8 mouse cellular contexts compared by ENCODE assay signal in the genomic region with DNA sequence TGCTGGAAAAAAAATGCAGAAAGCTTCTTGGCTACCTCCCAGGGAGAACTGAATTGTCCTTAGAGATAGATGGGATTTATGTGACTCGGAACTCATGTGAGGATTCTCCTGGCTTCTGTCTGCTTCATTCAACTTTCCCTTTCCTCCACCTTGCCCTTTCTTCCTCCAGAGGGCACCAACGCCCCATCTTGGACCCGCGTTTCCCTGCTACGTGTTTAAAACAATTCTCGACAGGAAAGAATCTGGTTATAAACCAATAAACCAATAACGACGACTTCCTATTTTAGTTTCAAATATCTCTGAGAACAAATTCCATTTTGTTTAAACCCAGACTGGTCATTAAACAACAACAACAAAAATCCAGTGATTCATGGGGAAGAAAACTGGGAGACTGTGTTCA.
DNase-seq lines count a peak whose midpoint lies in the region; ATAC-seq and TF ChIP-seq lines count a peak whose summit lies in the region.

No protein-coding gene starts in this region.

- no peaks in the 10 kb centered on the region for H3K4me1 ChIP-seq in liver, embryonic 12.5 days
- H3K4me1 ChIP-seq in limb, embryonic 10.5 days: peaks cover 9% of the 10 kb centered on the region

- intact Hi-C loops in gastrocnemius, postnatal 36 days (cut with DNase I): no loop called here

- no peak overlapping the region for H3K27ac ChIP-seq in liver, embryonic 12.5 days
- H3K27ac ChIP-seq in limb, embryonic 10.5 days: no peak overlapping the region

- H3ac ChIP-seq in myocyte (ENCODE audit: control insufficient read depth, insufficient read length): no peak overlapping the region

- no peaks in the 10 kb centered on the region for H3K36me3 ChIP-seq in liver, embryonic 12.5 days
- no peaks in the 10 kb centered on the region for H3K36me3 ChIP-seq in limb, embryonic 10.5 days
- H3K36me3 ChIP-seq in myocyte (ENCODE audit: control insufficient read depth, insufficient read depth): no peaks in the 10 kb centered on the region

- no peaks in the 10 kb centered on the region for H3K79me2 ChIP-seq in myocyte (ENCODE audit: control insufficient read depth, insufficient read depth)

- H3K27me3 ChIP-seq in liver, embryonic 12.5 days (replicated peaks): no peaks in the 10 kb centered on the region
- H3K27me3 ChIP-seq in limb, embryonic 10.5 days (ENCODE audit: low read depth, poor library complexity, severe bottlenecking): 0 out of 2 replicates have a peak, but pooled peaks cover 5% of the 10 kb centered on the region
- H3K27me3 ChIP-seq in myocyte (ENCODE audit: control insufficient read depth, insufficient read depth, insufficient read length): peaks cover 6% of the 10 kb centered on the region

- no peaks in the 10 kb centered on the region for H3K9me3 ChIP-seq in liver, embryonic 12.5 days (replicated peaks)
- no peaks in the 10 kb centered on the region for H3K9me3 ChIP-seq in limb, embryonic 10.5 days (replicated peaks)

- no peak overlapping the region for H3K4me2 ChIP-seq in liver, embryonic 12.5 days
- H3K4me2 ChIP-seq in myocyte (ENCODE audit: low read depth): peak overlapping the region; percentile 48

- TF ChIP-seq POLR2A in myocyte (IDR thresholded peaks at IDR 0.05; ENCODE audit: insufficient read length, low read depth): no peak

- no peak for ATAC-seq in liver, embryonic 12.5 days
- 0 out of 2 replicates have a peak, but pooled peaks have one; percentile 39 for ATAC-seq in common myeloid progenitor, adult 5-6 weeks (replicated peaks; ENCODE audit: low read depth, poor library complexity, severe bottlenecking)

- H3K9ac ChIP-seq in liver, embryonic 12.5 days: no peak overlapping the region

- 10% methylated on average over 8 of the region's 8 CpGs for WGBS in liver, embryonic 12.5 days (ENCODE audit: insufficient replicate concordance)
- whole genome bisulfite sequencing in limb, embryonic 10.5 days: 8% methylated on average over 8 of the region's 8 CpGs

- H3K4me3 ChIP-seq in liver, embryonic 12.5 days: no peak overlapping the region
- H3K4me3 ChIP-seq in limb, embryonic 10.5 days: peak overlapping the region; percentile 20; the same call in 1 of the 2 replicates
- no peak overlapping the region for H3K4me3 ChIP-seq in myocyte

- peak; percentile 29 for DNase-seq in liver
- peak; percentile 34 to 42 for DNase-seq in gastrocnemius, postnatal 36 days
- peak; percentile 4 to 53 for DNase-seq in kidney, adult 8-10 months
- peak; percentile 74 for DNase-seq in limb, embryonic 10.5 days (ENCODE audit: low spot score)
- peak; percentile 68 for DNase-seq in testis, postnatal 10 days (ENCODE audit: low spot score)

TF ChIP-seq in myocyte, 11 proteins besides CTCF, POLR2A, EP300 and RAD21:
- TF ChIP-seq POLR2AphosphoS2 (IDR thresholded peaks at IDR 0.05; ENCODE audit: insufficient read length, low read depth) (no peak), MYOG (IDR thresholded peaks at IDR 0.05; ENCODE audit: control insufficient read depth in 1 of 3, insufficient read depth in 1 of 3, insufficient read length in 2 of 3, low read depth in 2 of 3) (no peak), TCF12 (IDR thresholded peaks at IDR 0.05; ENCODE audit: insufficient read depth, poor library complexity, severe bottlenecking) (no peak), MAX (IDR thresholded peaks at IDR 0.05; ENCODE audit: low read depth) (no peak), SRF (IDR thresholded peaks at IDR 0.05; ENCODE audit: control insufficient read depth, insufficient read length, low read depth) (no peak), MYOD1 (IDR thresholded peaks at IDR 0.05; ENCODE audit: control insufficient read depth in 1 of 3, insufficient read length in 2 of 3, low read depth in 2 of 3) (no peak)
